Mouse (Mus musculus) right cerebral cortex, postnatal 4 days (tissue): Measurements from ENCODE around the gene Irs2.

Experiments used
- DNase-seq: peaks from one replicate; pipeline ENCODE4 v3.0.0-alpha.2; 2022

The Irs2 gene

DNA sequence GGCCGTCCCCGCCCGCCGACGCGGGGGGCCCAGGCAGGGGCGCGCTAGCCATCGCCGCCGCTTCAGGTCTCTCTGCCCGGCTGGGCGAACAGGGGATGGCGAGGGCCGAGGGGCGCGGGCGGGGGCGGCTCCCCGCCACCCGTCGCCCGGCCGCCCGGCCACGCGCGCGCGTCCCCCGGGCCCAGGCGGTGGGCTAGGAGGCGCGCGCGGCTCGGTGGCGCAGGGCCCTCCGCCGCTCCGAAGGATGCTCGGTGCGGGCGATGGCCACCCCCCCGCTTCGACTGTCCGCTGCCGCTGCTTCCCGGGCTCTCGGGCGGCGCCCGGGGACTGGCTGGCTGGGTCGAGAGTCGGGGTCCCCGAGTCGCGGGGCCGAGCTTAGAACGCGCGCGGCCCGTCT is at the start of gene Irs2:
Gene Irs2, minus strand, starts transcription at position 80 of the 397 bp plus-strand sequence.
- no peak for DNase-seq

- no peak for DNase-seq
Measured at GRCm38 (mm10) chr8:11056665-11057064, 48.4 kb upstream of the Irs2 start.

GRCm38 (mm10) chr8:11056175-11056563 is 47.9 kb upstream of the Irs2 start:
- DNase-seq, result no peak

GRCm38 (mm10) chr8:11055557-11056174 is 47.4 kb upstream of the Irs2 start:
- DNase-seq, result no peak

- no peak for DNase-seq
Measured at GRCm38 (mm10) chr8:11049835-11050234, 41.6 kb upstream of the Irs2 start.

- no peak for DNase-seq
Measured at GRCm38 (mm10) chr8:11047812-11048211, 39.6 kb upstream of the Irs2 start.

GRCm38 (mm10) chr8:11044660-11045059 is 36.4 kb upstream of the Irs2 start:
- no peak for DNase-seq

GRCm38 (mm10) chr8:11043591-11043990 is 35.3 kb upstream of the Irs2 start:
- DNase-seq, result no peak

DNA sequence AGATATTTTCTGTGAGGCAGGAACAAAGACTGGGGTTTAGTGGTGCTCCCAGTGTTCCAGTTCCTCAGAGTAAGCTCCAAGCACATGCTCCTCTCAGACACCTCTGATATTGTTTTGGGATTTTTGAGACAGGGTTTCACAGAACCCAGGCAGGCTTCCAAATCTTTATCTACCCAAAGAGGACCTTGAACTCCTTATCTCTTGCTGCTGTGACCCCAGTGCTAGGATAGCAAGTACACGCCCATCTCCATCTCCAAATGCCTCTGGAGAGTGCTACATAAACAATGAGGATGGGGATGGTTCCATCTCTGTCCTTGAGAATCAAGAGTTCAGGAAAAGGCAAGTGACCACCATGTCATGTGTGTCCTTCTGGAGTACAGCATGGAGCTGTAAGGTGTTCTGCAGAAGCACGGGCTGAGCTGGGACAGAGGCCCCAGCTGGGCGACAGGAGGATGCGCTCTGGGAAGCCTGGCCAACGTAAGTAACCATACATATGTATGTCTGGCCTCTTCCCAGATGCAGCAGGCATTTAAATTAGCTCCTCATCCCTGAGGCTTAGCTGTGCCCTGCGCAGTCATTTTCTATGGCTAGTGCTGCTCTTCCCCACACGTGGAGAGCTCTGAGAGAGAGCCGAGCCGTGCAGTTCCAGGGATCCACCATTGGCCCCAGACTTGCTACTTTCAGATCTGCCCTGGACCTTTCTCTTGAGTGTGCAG is 34.8 kb upstream of the Irs2 start:
- no peak for DNase-seq

GRCm38 (mm10) chr8:11040088-11040487 is 31.8 kb upstream of the Irs2 start:
- DNase-seq, result no peak

DNA sequence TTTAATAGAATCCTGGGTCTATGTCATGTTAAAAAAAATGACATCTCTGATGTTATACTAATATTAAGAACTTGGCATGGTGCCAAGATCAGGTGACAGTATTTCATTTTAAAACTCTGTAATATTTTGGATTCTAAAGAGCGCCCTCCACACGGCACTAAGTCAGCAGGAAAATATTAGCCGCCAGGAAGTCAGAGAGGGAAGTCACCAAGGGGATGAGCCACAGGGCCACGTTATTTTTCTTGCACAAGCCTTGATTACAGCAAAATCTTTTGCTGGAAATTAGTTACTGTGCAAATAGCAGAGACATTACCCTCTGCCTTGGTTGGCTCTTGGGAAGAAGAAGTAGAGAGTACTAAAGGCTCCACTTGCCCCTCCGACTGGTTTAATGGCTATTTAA is 30.5 kb upstream of the Irs2 start:
- no peak for DNase-seq

- no peak for DNase-seq
Measured at GRCm38 (mm10) chr8:11038367-11038766, 30.1 kb upstream of the Irs2 start.

DNA sequence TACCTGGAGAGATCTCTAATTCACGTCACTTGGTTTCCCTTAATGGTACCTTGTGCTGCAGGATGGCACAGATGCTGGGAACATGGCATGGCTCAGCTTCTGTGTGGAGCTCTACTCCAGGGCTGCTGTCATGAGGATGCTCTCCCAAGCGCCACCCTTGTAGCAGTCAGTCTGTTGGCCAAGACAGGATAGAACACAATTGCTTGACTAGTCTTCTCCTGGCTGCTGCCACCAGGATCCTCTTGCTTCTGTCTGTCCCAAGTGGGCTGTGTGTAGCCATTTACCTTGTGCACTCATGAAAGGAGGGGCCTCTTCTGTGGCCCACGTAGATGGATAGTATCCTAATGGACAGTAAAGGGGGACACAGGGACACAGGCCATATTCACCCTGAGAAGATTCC is 28.5 kb upstream of the Irs2 start:
- DNase-seq, result no peak

DNA sequence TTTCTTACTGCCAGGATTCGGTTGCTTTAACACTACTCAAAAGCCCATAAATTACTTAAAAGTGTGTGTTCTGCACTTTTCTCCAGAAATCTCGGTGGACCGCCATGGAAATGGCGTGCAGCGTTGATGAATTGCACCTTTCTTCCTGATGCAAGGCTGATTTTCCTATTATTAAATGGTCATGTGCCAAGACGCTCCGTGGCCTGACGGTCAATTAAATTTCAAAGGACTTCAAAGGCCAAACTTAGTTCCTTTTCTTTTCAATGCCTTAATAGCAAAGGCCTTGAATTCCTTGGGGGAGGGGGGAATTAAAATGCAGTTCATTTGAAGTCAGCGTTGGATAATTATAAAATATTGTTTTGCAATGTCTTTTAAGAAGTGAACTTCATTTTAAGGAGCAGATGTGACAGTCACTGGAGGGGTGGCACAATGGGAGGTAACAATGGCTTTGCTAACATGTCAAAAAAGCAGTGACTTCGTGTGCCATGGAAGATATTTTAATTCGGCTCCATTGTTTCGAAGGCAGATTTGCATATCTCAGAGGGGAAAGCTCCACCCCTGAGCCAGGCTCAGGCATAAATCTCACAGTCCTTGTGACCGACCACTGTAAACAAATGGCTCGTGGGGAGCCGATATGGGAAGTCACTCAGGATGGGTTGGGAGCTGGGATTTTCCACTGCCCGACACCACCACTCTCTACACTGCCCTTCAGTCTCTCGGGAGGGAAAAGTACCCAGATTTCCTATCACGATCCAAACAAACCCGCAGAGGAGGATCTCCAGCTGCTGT is 27.6 kb upstream of the Irs2 start:
- DNase-seq, result no peak

GRCm38 (mm10) chr8:11024871-11025270 is 16.6 kb upstream of the Irs2 start:
- DNase-seq, result no peak

- DNase-seq, result no peak
Measured at GRCm38 (mm10) chr8:11020949-11021572, 12.8 kb upstream of the Irs2 start.

DNA sequence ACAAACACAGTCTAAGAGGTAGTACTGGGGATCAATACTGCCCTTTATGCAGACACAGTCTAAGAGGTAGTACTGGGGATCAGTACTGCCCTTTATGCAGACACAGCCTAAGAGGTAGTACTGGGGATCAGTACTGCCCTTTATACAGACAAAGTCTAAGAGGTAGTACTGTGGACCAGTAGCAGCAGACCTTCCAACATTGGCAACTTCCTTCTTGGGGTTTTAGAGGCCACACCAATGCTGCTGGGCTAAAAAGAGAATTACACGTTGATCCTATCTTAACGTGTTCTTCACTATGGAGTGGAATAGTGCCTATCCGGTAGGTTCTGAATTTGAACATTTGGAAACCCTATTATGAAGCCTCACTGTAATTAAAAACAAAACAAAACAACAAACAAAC is 7.4 kb upstream of the Irs2 start:
- no peak for DNase-seq

DNA sequence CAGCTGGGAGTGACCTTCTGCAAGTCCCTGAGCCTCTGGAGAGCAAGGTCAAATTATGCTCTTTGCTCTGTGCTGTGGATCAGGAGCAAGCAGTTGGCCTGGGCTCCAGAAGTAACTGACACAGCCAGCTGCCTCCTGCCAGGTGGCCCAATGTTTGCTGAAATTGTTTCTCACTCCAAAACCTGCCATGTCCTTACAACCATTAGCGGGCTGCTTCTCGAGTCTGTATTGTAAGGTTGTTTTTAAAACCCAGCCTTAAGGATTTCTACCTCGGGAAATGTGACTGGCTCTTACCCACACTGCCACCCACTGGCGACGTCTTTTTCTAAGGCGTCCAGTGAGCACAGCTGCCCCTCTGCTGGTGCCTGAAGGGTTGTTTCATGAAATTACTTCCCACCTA is 5.0 kb upstream of the Irs2 start:
- peak; percentile 71 for DNase-seq

DNA sequence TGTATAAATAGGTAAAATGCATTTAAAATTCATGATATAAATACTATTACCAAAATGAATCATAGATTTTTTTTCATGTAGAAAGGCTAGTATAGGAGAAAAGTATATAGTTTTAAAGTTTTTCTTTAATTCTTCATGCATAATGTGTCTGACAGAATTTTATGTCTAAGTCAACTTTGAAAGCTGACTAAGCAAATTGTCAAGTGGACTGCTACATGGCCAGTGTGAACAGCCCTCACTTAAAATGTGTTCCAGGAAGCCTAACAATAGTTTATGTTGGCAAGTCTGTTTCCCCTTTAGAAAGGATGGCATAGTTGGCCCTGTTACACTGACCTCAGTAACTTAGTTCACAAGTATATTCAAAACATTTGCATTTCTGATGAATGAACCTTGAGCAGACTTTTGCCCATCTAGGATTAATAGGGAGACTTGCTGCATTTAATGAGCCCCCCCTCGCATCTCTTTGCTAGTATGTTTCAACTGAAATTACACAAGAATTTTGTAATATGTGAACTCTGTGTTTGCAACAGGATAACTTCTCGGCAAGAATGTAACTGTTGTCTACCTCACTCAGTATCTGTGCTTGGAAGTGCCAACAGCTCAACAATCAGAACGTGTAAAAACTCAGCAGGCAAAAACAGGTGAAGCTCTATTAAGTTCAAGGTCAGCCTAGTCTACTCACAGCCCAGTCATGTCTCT is 3.7 kb upstream of the Irs2 start:
- no peak for DNase-seq

DNA sequence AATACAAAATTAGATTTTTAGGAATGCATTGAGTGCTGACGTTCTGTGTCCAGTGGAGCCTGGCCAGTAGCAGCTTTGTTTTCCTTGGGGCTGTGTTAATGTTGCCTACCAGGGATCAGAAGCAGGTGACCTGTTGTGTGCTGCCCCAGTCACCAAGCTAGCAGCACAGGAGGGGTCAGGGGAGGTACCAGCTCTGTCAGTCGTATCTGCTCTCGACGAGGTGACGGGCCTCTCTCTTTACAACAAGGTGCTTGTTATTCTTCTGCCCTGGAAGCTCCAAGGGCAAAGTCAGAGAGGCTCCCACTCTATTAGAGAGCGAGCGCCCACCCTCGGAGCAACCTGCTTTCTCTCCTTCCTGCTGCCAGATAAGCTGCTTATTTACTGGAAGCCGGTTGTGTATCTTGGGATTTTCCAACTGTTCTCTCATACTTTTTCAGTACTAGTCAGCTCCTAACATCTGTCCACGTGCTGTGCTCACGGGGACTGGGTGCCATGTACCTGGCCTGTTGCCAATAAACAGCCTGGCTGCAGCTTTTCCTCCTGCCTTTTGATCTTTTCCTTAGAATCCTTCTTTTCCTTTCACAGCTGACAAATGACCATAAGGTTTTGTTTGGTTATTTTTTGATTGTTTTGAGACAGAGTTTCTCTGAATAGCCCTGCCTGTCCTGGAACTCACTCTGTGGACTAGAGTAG is 2.8 kb upstream of the Irs2 start:
- DNase-seq, result no peak

DNA sequence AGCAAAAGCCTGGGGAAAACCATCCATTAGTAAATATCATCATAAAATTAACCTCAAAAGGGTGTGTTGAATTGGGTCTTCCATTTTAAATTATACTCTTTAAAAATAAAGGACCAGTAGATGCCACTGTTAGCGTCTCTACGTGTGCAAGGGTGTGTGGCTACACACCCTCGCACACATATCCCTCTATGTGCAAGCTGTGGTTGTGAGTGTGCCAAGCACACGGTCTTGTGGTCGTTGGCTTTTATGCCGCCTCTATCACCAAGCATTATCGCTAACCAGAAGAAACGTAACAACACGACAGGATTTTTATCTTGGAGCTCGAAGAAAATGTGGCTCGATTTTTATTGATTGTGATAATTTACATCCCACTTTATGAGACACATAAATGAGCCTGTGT is 2.1 kb upstream of the Irs2 start:
- no peak for DNase-seq

GRCm38 (mm10) chr8:11009431-11010071 is 1.3 kb upstream of the Irs2 start:
- peak; percentile 79 for DNase-seq
